Mouse (Mus musculus): ENCODE measurements around the gene Gm13277. TPM values are rescaled to one million over a fixed set of nuclear protein-coding genes. Genes with fewer than 3 reads are reported as not detected.
A peak's percentile ranks its signal among the peaks of the same experiment; 100 is the strongest.
"Not testable (repeated sequence)": the region's sequence is repeated elsewhere in the genome, so short reads cannot be mapped to it uniquely, and the experiment has no call there.

Gene Gm13277
- polyA plus RNA-seq (2012; rRNA removed), result not detected in 2 replicates

GRCm38 (mm10) chr4:88788402-88788801 lies at the start of gene Gm13277:
Gene Gm13277, plus strand, starts transcription at chr4:88788632.
- DNase-seq (ENCODE audit: low spot score), result not testable (repeated sequence)

- no peak for DNase-seq (ENCODE audit: low spot score)
These were observed 49.4 kb upstream of the Gm13277 start for GRCm38 (mm10) chr4:88739036-88739435.

GRCm38 (mm10) chr4:88741426-88741825 lies 47.0 kb upstream of the Gm13277 start:
- DNase-seq (ENCODE audit: low spot score), result no peak

GRCm38 (mm10) chr4:88742771-88743371 lies 45.6 kb upstream of the Gm13277 start:
- no peak for DNase-seq (ENCODE audit: low spot score)

GRCm38 (mm10) chr4:88744207-88744606 lies 44.2 kb upstream of the Gm13277 start:
- no peak for DNase-seq (ENCODE audit: low spot score)

- no peak for DNase-seq (ENCODE audit: low spot score)
These were observed 38.5 kb upstream of the Gm13277 start for GRCm38 (mm10) chr4:88749926-88750325.

- DNase-seq (ENCODE audit: low spot score), result peak; percentile 80
These were observed 33.6 kb upstream of the Gm13277 start, which contains the start of gene Gm13271 for GRCm38 (mm10) chr4:88754818-88755340. Gene Gm13271, plus strand, starts transcription at chr4:88754868.

- DNase-seq (ENCODE audit: low spot score), result not testable (repeated sequence)
These were observed 31.6 kb upstream of the Gm13277 start for GRCm38 (mm10) chr4:88756581-88757513.

- DNase-seq (ENCODE audit: low spot score), result peak; percentile 99
These were observed 30.8 kb upstream of the Gm13277 start for GRCm38 (mm10) chr4:88757628-88758031.

- DNase-seq (ENCODE audit: low spot score), result not testable (repeated sequence)
These were observed 29.7 kb upstream of the Gm13277 start for GRCm38 (mm10) chr4:88758751-88759150.

GRCm38 (mm10) chr4:88759610-88760268 lies 28.7 kb upstream of the Gm13277 start, which contains the start of gene Gm13283:
Gene Gm13283, plus strand, starts transcription at chr4:88760119.
- DNase-seq (ENCODE audit: low spot score), result not testable (repeated sequence)

GRCm38 (mm10) chr4:88760431-88760830 lies 28.0 kb upstream of the Gm13277 start:
- peak; percentile 47 for DNase-seq (ENCODE audit: low spot score)

GRCm38 (mm10) chr4:88761776-88762175 lies 26.7 kb upstream of the Gm13277 start:
- peak; percentile 83 for DNase-seq (ENCODE audit: low spot score)

GRCm38 (mm10) chr4:88762341-88762740 lies 26.1 kb upstream of the Gm13277 start:
- peak; percentile 36 for DNase-seq (ENCODE audit: low spot score)

GRCm38 (mm10) chr4:88763384-88764018 lies 24.9 kb upstream of the Gm13277 start:
- not testable (repeated sequence) for DNase-seq (ENCODE audit: low spot score)

GRCm38 (mm10) chr4:88773534-88773933 lies 14.9 kb upstream of the Gm13277 start, which contains the start of gene Gm13290:
Gene Gm13290, plus strand, starts transcription at chr4:88773834.
- DNase-seq (ENCODE audit: low spot score), result not testable (repeated sequence)

- DNase-seq (ENCODE audit: low spot score), result not testable (repeated sequence)
These were observed 11.8 kb upstream of the Gm13277 start, which contains the start of gene Gm13289 for GRCm38 (mm10) chr4:88776622-88777021. Gene Gm13289, plus strand, starts transcription at chr4:88776922.

- not testable (repeated sequence) for DNase-seq (ENCODE audit: low spot score)
These were observed 8.9 kb upstream of the Gm13277 start, which contains the start of gene Gm13272 for GRCm38 (mm10) chr4:88779550-88779949. Gene Gm13272, plus strand, starts transcription at chr4:88779850.

- DNase-seq (ENCODE audit: low spot score), result not testable (repeated sequence)
These were observed 8.1 kb upstream of the Gm13277 start for GRCm38 (mm10) chr4:88780320-88780719.

- not testable (repeated sequence) for DNase-seq (ENCODE audit: low spot score)
These were observed 6.6 kb upstream of the Gm13277 start, which contains the start of gene Ifnz for GRCm38 (mm10) chr4:88781831-88782230. Gene Ifnz, plus strand, starts transcription at chr4:88782131.

- not testable (repeated sequence) for DNase-seq (ENCODE audit: low spot score)
These were observed 6.1 kb upstream of the Gm13277 start for GRCm38 (mm10) chr4:88782335-88782734.
